Mouse (Mus musculus) heart, adult 2 months (tissue): ENCODE data around the gene Acaa1b. TPM values are rescaled to one million over a fixed set of nuclear protein-coding genes. Genes with fewer than 3 reads are reported as not detected.
A peak's percentile ranks its signal among the peaks of the same experiment; 100 is the strongest.

ENCODE experiments used
- DNase-seq, 2 experiments: peaks; one replicate each; pipeline ENCODE4 v3.0.0; 2021
- H3K27ac ChIP-seq: fragments of 200-600 bp; 2 replicates; pipeline ENCODE4 v1.8.1; 2022
- H3K27me3 ChIP-seq: fragments of 200-500 bp; 2 replicates; pipeline ENCODE4 v1.6.1; 2012; ENCODE audit warnings: mild to moderate bottlenecking, low read length, inconsistent platforms, mixed read lengths; ENCODE audit not compliant: control insufficient read depth, insufficient read depth
- H3K36me3 ChIP-seq: fragments of 200-500 bp; 2 replicates; pipeline ENCODE4 v1.6.1; 2012; ENCODE audit warnings: low read length, inconsistent platforms; ENCODE audit not compliant: control insufficient read depth, insufficient read depth
- H3K4me1 ChIP-seq: fragments of 200-500 bp; 2 replicates; pipeline ENCODE4 v1.6.1; 2011; ENCODE audit warnings: low read length; ENCODE audit not compliant: control insufficient read depth, insufficient read depth
- H3K4me3 ChIP-seq: fragments of 200-600 bp; 2 replicates; pipeline ENCODE4 v1.8.1; 2022
- H3K79me2 ChIP-seq: fragments of 200-500 bp; replicated peaks from 2 replicates; pipeline ENCODE4 v1.6.1; 2012; ENCODE audit warnings: mild to moderate bottlenecking, inconsistent platforms, low read length, moderate library complexity, mixed read lengths; ENCODE audit not compliant: control insufficient read depth, insufficient read depth
- H3K9ac ChIP-seq: fragments of 200-500 bp; 2 replicates; pipeline ENCODE4 v1.6.1; 2012; ENCODE audit warnings: low read depth, mild to moderate bottlenecking, control low read depth, inconsistent platforms, low read length, mixed read lengths
- CTCF ChIP-seq: fragments of 200-600 bp; IDR thresholded peaks from 2 replicates; pipeline ENCODE4 v1.8.1; 2022; ENCODE audit warnings: antibody characterized with exemption, mild to moderate bottlenecking, moderate library complexity
- EP300 ChIP-seq: fragments of 200-500 bp; IDR thresholded peaks from 2 replicates; pipeline ENCODE4 v1.6.1; 2011; ENCODE audit warnings: low read depth, low read length, control low read depth; ENCODE audit not compliant: insufficient read depth
- POLR2A ChIP-seq: fragments of 200-500 bp; IDR thresholded peaks from 2 replicates; pipeline ENCODE4 v1.6.1; 2011; ENCODE audit warnings: mild to moderate bottlenecking, low read depth, low read length, control low read depth; ENCODE audit not compliant: insufficient read depth
- WGBS: fragments of 180-500 bp; shearing (Covaris S2); methylation state at CpG from one replicate; pipeline ENCODE4 v1.1.7; 2018; 5-methylcytosine and 5-hydroxymethylcytosine counted together
- intact Hi-C: fragments of 180-260 bp; cut with DNase I; formaldehyde crosslinking; loops from one replicate; pipeline ENCODE4 v1.15.1; 2025
- polyA plus RNA-seq: library from polyadenylated mRNA; depleted of rRNA; stranded (reverse); fragments of >200 nt; gene quantifications from 2 replicates; pipeline ENCODE4 v1.2.3, GENCODE M21; 2012
- total RNA-seq, 2 experiments: library from RNA; stranded (reverse); gene quantifications; 2 replicates each; pipeline ENCODE4 v1.2.3; 2021

Gene Acaa1b
- total and polyA plus RNA-seq, 3 experiments = 1.4 to 2.4 (median 1.6) TPM

GRCm38 (mm10) chr9:119110640-119111039 is 46.3 kb downstream of the Acaa1b start:
- Histone ChIP-seq H3K27ac (no peak overlapping the region), H3K4me3 (no peak overlapping the region), H3K4me1 (no peaks in the 10 kb centered on the region), H3K27me3 (no peaks in the 10 kb centered on the region), H3K36me3 (no peaks in the 10 kb centered on the region), H3K9ac (no peak overlapping the region), H3K79me2 (no peaks in the 10 kb centered on the region)
- TF ChIP-seq CTCF (no peak), POLR2A (no peak), EP300 (no peak)
- peak in 1 of 2 experiments; percentile 14 for DNase-seq
- intact Hi-C loops = no loop called here
- WGBS = 59% methylated on average over 3 of the region's 3 CpGs

- H3K79me2 ChIP-seq = no peaks in the 10 kb centered on the region
- H3K4me3 ChIP-seq = no peak overlapping the region
- no peak overlapping the region for H3K9ac ChIP-seq
- 72% methylated on average over 12 of the region's 12 CpGs for WGBS
- DNase-seq = no peak
- no peaks in the 10 kb centered on the region for H3K27me3 ChIP-seq
- no peaks in the 10 kb centered on the region for H3K4me1 ChIP-seq
- intact Hi-C loops = loop anchor here (10.0 kb wide), 1 partner anchor 235 kb away; the partner anchor contains the start of gene Myd88
- TF ChIP-seq CTCF = no peak
- no peak for TF ChIP-seq POLR2A
- no peak for TF ChIP-seq EP300
- H3K27ac ChIP-seq = no peak overlapping the region
- H3K36me3 ChIP-seq = no peaks in the 10 kb centered on the region
Measured at GRCm38 (mm10) chr9:119109685-119110353, 47.1 kb downstream of the Acaa1b start.

GRCm38 (mm10) chr9:119107566-119107965 is 49.3 kb downstream of the Acaa1b start:
- Histone ChIP-seq H3K9ac (no peak overlapping the region), H3K36me3 (no peaks in the 10 kb centered on the region), H3K4me3 (no peak overlapping the region), H3K27ac (no peak overlapping the region), H3K79me2 (no peaks in the 10 kb centered on the region), H3K4me1 (no peaks in the 10 kb centered on the region), H3K27me3 (no peaks in the 10 kb centered on the region)
- TF ChIP-seq POLR2A (no peak), CTCF (peak; percentile 70)
- peak in 1 of 2 experiments; percentile 46 for DNase-seq
- intact Hi-C loops = loop anchor here (10.0 kb wide), 1 partner anchor 237 kb away; the partner anchor contains the start of gene Myd88
- 74% methylated on average over 4 of the region's 4 CpGs for WGBS

- H3K27ac ChIP-seq = peak overlapping the region; percentile 10; the same call in 1 of the 2 replicates
Measured at GRCm38 (mm10) chr9:119102783-119103113, 54.1 kb downstream of the Acaa1b start.

GRCm38 (mm10) chr9:119101992-119102782 is 54.7 kb downstream of the Acaa1b start, which contains the start of gene Dlec1:
TSS of gene Dlec1 (plus strand) at chr9:119102478.
- Histone ChIP-seq H3K9ac (peak within 1 kb of the TSS; percentile 46), H3K36me3 (no peaks in the 10 kb centered on the region), H3K27me3 (no peaks in the 10 kb centered on the region), H3K27ac (peak within 1 kb of the TSS; percentile 75), H3K4me1 (no peaks in the 10 kb centered on the region), H3K4me3 (peak within 1 kb of the TSS; percentile 88), H3K79me2 (no peaks in the 10 kb centered on the region)
- TF ChIP-seq CTCF (peak; percentile 53), POLR2A (peak; percentile 65), EP300 (no peak)
- intact Hi-C loops = loop anchor here (10.0 kb wide), 1 partner anchor 243 kb away; the partner anchor contains the start of gene Myd88
- DNase-seq = peak; percentile 75 to 85
- 3% methylated on average over 44 of the region's 44 CpGs for WGBS

More at GRCm38 (mm10) chr9:119102783-119103113, 54.1 kb downstream of the Acaa1b start:
- H3K79me2 ChIP-seq = no peaks in the 10 kb centered on the region
- 3% methylated on average over 19 of the region's 19 CpGs for WGBS
- no peak for TF ChIP-seq EP300
- no peak for TF ChIP-seq POLR2A
- no peak for TF ChIP-seq CTCF
- no peaks in the 10 kb centered on the region for H3K36me3 ChIP-seq
- H3K4me1 ChIP-seq = no peaks in the 10 kb centered on the region
- intact Hi-C loops = loop anchor here (10.0 kb wide), 1 partner anchor 242 kb away; the partner anchor contains the start of gene Myd88
- H3K9ac ChIP-seq = peak overlapping the region; percentile 7
- no peak for DNase-seq
- peak overlapping the region; percentile 88 for H3K4me3 ChIP-seq
- H3K27me3 ChIP-seq = no peaks in the 10 kb centered on the region
